Mouse (Mus musculus): ENCODE data around the gene Adamts17. TPM values are rescaled to one million over a fixed set of nuclear protein-coding genes. Genes with fewer than 3 reads are reported as not detected.

The Adamts17 gene
- total and polyA plus RNA-seq, 3 experiments, result not detected

GRCm38 (mm10) chr7:67152626-67153025 is 313.1 kb downstream of the Adamts17 start:
- no peaks in the 10 kb centered on the region for H3K79me2 ChIP-seq (replicated peaks; ENCODE audit: control insufficient read depth, extremely low read depth, insufficient read depth, poor library complexity, severe bottlenecking)
- TF ChIP-seq ZNF384 (IDR thresholded peaks at IDR 0.05; ENCODE audit: low read depth, low read length), result no peak
- TF ChIP-seq E2F4 (IDR thresholded peaks at IDR 0.05; ENCODE audit: insufficient replicate concordance, low read depth, low read length), result no peak
- no peak for TF ChIP-seq MEF2A (IDR thresholded peaks at IDR 0.05; ENCODE audit: borderline replicate concordance, low read depth, low read length)
- TF ChIP-seq ETS1 (conservative IDR thresholded peaks at IDR 0.05; ENCODE audit: low read depth, low read length), result no peak
- TF ChIP-seq MAX (IDR thresholded peaks at IDR 0.05; ENCODE audit: low read length), result no peak
- TF ChIP-seq JUN (IDR thresholded peaks at IDR 0.05; ENCODE audit: insufficient read depth, low read depth, low read length), result no peak
- no peak for DNase-seq (ENCODE audit: extremely low read depth)
- no peaks in the 10 kb centered on the region for H3K4me1 ChIP-seq (ENCODE audit: control insufficient read depth in 1 of 2, insufficient read depth in 2 of 2)
- in situ Hi-C loops (cut with MboI; ENCODE audit: low pct_ligation_motif_present, low pct_unique_long_range_greater_than_20kb, low sequenced_read_pairs), result no loop called here
- peaks cover 56% of the 10 kb centered on the region for H3K27me3 ChIP-seq (replicated peaks)
- no peak overlapping the region for H3K27ac ChIP-seq (ENCODE audit: insufficient read depth, low read depth)
- H3K9ac ChIP-seq (ENCODE audit: insufficient read depth, low read depth), result no peak overlapping the region
- no peaks in the 10 kb centered on the region for H3K36me3 ChIP-seq (replicated peaks in 1 of 2; ENCODE audit: control insufficient read depth in 1 of 2, insufficient read depth in 1 of 2, low read length in 1 of 2)
- H3K4me3 ChIP-seq (replicated peaks in 1 of 3; ENCODE audit: low read depth in 2 of 3, low read length in 2 of 3, poor library complexity in 1 of 3), result no peak overlapping the region
- H3K9me3 ChIP-seq (replicated peaks; ENCODE audit: low read length), result no peaks in the 10 kb centered on the region
- dilution Hi-C loops (cut with MboI; ENCODE audit: extremely low pct_ligation_motif_present, extremely low pct_unique_long_range_greater_than_20kb, low sequenced_read_pairs), result no loop called here
- H3K4me2 ChIP-seq (ENCODE audit: insufficient read depth, low read depth, poor library complexity, severe bottlenecking), result no peak overlapping the region

GRCm38 (mm10) chr7:67162135-67162534 is 322.6 kb downstream of the Adamts17 start:
- no peak for DNase-seq (ENCODE audit: extremely low read depth)
- in situ Hi-C loops (cut with MboI; ENCODE audit: low pct_ligation_motif_present, low pct_unique_long_range_greater_than_20kb, low sequenced_read_pairs), result no loop called here

GRCm38 (mm10) chr7:67168288-67168687 is 328.8 kb downstream of the Adamts17 start:
- in situ Hi-C loops (cut with MboI; ENCODE audit: low pct_ligation_motif_present, low pct_unique_long_range_greater_than_20kb, low sequenced_read_pairs) (no loop called here), dilution Hi-C loops (cut with MboI; ENCODE audit: extremely low pct_ligation_motif_present, extremely low pct_unique_long_range_greater_than_20kb, low sequenced_read_pairs) (no loop called here)
- H3K9me3 ChIP-seq (replicated peaks; ENCODE audit: low read length), result no peaks in the 10 kb centered on the region
- no peak overlapping the region for H3K27ac ChIP-seq (ENCODE audit: insufficient read depth, low read depth)
- TF ChIP-seq POLR2A (IDR thresholded peaks at IDR 0.05; ENCODE audit: low read depth, low read length) (no peak), MAFK (IDR thresholded peaks at IDR 0.05; ENCODE audit: insufficient replicate concordance, low read length) (no peak), ZMIZ1 (IDR thresholded peaks at IDR 0.05; ENCODE audit: low read depth, low read length) (no peak), ETS1 (conservative IDR thresholded peaks at IDR 0.05; ENCODE audit: low read depth, low read length) (no peak), ZC3H11A (IDR thresholded peaks at IDR 0.05; ENCODE audit: low read depth, low read length) (no peak), MAZ (IDR thresholded peaks at IDR 0.05; ENCODE audit: low read depth, low read length) (no peak), ELF1 (IDR thresholded peaks at IDR 0.05; ENCODE audit: low read depth, low read length) (no peak), USF1 (IDR thresholded peaks at IDR 0.05; ENCODE audit: low read depth, low read length) (no peak), ZNF384 (IDR thresholded peaks at IDR 0.05; ENCODE audit: low read depth, low read length) (no peak), GABPA (IDR thresholded peaks at IDR 0.05; ENCODE audit: insufficient replicate concordance, low read depth, low read length) (no peak), MXI1 (IDR thresholded peaks at IDR 0.05; ENCODE audit: low read depth, low read length) (no peak), KAT2A (IDR thresholded peaks at IDR 0.05; ENCODE audit: insufficient replicate concordance, low read length) (no peak), JUND (conservative IDR thresholded peaks at IDR 0.05; ENCODE audit: low read depth, low read length) (no peak), SIN3A (IDR thresholded peaks at IDR 0.05; ENCODE audit: low read length) (no peak), NELFE (IDR thresholded peaks at IDR 0.05; ENCODE audit: low read depth, low read length) (no peak), IRF4 (IDR thresholded peaks at IDR 0.05; ENCODE audit: low read depth, low read length) (no peak), RAD21 (IDR thresholded peaks at IDR 0.05; ENCODE audit: low read depth, low read length) (no peak), EP300 (IDR thresholded peaks at IDR 0.05; ENCODE audit: low read length) (no peak), HCFC1 (IDR thresholded peaks at IDR 0.05; ENCODE audit: low read depth, low read length) (no peak)
- no peak for DNase-seq (ENCODE audit: extremely low read depth)
- no peak overlapping the region for H3K9ac ChIP-seq (ENCODE audit: insufficient read depth, low read depth)
- peaks cover 81% of the 10 kb centered on the region for H3K27me3 ChIP-seq (replicated peaks)
- H3K36me3 ChIP-seq (replicated peaks in 1 of 2; ENCODE audit: control insufficient read depth in 1 of 2, insufficient read depth in 1 of 2, low read length in 1 of 2), result no peaks in the 10 kb centered on the region
- H3K4me2 ChIP-seq (ENCODE audit: insufficient read depth, low read depth, poor library complexity, severe bottlenecking), result no peak overlapping the region
- H3K4me3 ChIP-seq (replicated peaks in 1 of 3; ENCODE audit: low read depth in 2 of 3, low read length in 2 of 3, poor library complexity in 1 of 3), result no peak overlapping the region
- H3K79me2 ChIP-seq (replicated peaks; ENCODE audit: control insufficient read depth, extremely low read depth, insufficient read depth, poor library complexity, severe bottlenecking), result no peaks in the 10 kb centered on the region
- no peaks in the 10 kb centered on the region for H3K4me1 ChIP-seq (ENCODE audit: control insufficient read depth in 1 of 2, insufficient read depth in 2 of 2)

More at GRCm38 (mm10) chr7:67162135-67162534, 322.6 kb downstream of the Adamts17 start:
- Histone ChIP-seq H3K27ac (ENCODE audit: insufficient read depth, low read depth) (no peak overlapping the region), H3K9me3 (replicated peaks; ENCODE audit: low read length) (no peaks in the 10 kb centered on the region), H3K4me3 (replicated peaks in 1 of 3; ENCODE audit: low read depth in 2 of 3, low read length in 2 of 3, poor library complexity in 1 of 3) (no peak overlapping the region), H3K36me3 (replicated peaks in 1 of 2; ENCODE audit: control insufficient read depth in 1 of 2, insufficient read depth in 1 of 2, low read length in 1 of 2) (no peaks in the 10 kb centered on the region), H3K4me1 (ENCODE audit: control insufficient read depth in 1 of 2, insufficient read depth in 2 of 2) (no peaks in the 10 kb centered on the region), H3K4me2 (ENCODE audit: insufficient read depth, low read depth, poor library complexity, severe bottlenecking) (no peak overlapping the region), H3K9ac (ENCODE audit: insufficient read depth, low read depth) (no peak overlapping the region), H3K27me3 (replicated peaks) (peaks cover 34% of the 10 kb centered on the region), H3K79me2 (replicated peaks; ENCODE audit: control insufficient read depth, extremely low read depth, insufficient read depth, poor library complexity, severe bottlenecking) (no peaks in the 10 kb centered on the region)
- TF ChIP-seq EP300 (IDR thresholded peaks at IDR 0.05; ENCODE audit: low read length) (no peak), MYC (IDR thresholded peaks at IDR 0.05; ENCODE audit: low read depth, low read length) (no peak)
- dilution Hi-C loops (cut with MboI; ENCODE audit: extremely low pct_ligation_motif_present, extremely low pct_unique_long_range_greater_than_20kb, low sequenced_read_pairs), result no loop called here
